11 mouse cellular contexts compared by ENCODE assay signal in genomic region chr3:127745911-127746640, GRCm38 (mm10). TPM values are rescaled to one million over a fixed set of nuclear protein-coding genes. Genes with fewer than 3 reads are reported as not detected.
A peak's percentile ranks its signal among the peaks of the same experiment; 100 is the strongest.
DNase-seq lines count a peak whose midpoint lies in the region; ATAC-seq and TF ChIP-seq lines count a peak whose summit lies in the region.
"Had no signal": no experiment of that assay in that cellular context is flagged by ENCODE, and none has a peak within 500 bp of the region (broad histone marks: within the 10 kb centered on the region; RNA-seq: fewer than 3 reads in every experiment).

No protein-coding gene starts in this region.

- no peak overlapping the region for H3K4me3 ChIP-seq in embryonic facial prominence, embryonic 11.5 days (ENCODE audit: low read depth, low read length)
- H3K4me3 ChIP-seq in hindbrain, embryonic 10.5 days: no peak overlapping the region
- no peak overlapping the region for H3K4me3 ChIP-seq in midbrain, embryonic 15.5 days
- H3K4me3 ChIP-seq in gastrocnemius, adult 2 months: no peak overlapping the region
- no peak overlapping the region for H3K4me3 ChIP-seq in liver, embryonic 11.5 days (ENCODE audit: low read depth, low read length)

- H3K9ac ChIP-seq in embryonic facial prominence, embryonic 11.5 days (replicated peaks; ENCODE audit: low read length): no peak overlapping the region
- no peak overlapping the region for H3K9ac ChIP-seq in midbrain, embryonic 15.5 days
- H3K9ac ChIP-seq in liver, embryonic 11.5 days (ENCODE audit: low read depth, low read length): no peak overlapping the region

- no peak for TF ChIP-seq POLR2A in brain, embryonic 14.5 days (IDR thresholded peaks at IDR 0.05; ENCODE audit: borderline replicate concordance, extremely low read depth, insufficient read depth, insufficient read length, poor library complexity, severe bottlenecking)

- no peaks in the 10 kb centered on the region; the same call in 1 of the 2 replicates for H3K4me1 ChIP-seq in embryonic facial prominence, embryonic 11.5 days (ENCODE audit: control insufficient read depth, insufficient read depth, low read length)
- H3K4me1 ChIP-seq in hindbrain, embryonic 10.5 days (replicated peaks): peaks cover 66% of the 10 kb centered on the region
- H3K4me1 ChIP-seq in midbrain, embryonic 15.5 days: peaks cover 34% of the 10 kb centered on the region
- no peaks in the 10 kb centered on the region for H3K4me1 ChIP-seq in liver, embryonic 11.5 days (replicated peaks; ENCODE audit: control insufficient read depth, insufficient read depth, low read length)

- H3K4me2 ChIP-seq in embryonic facial prominence, embryonic 11.5 days (ENCODE audit: low read depth, low read length): no peak overlapping the region
- no peak overlapping the region for H3K4me2 ChIP-seq in midbrain, embryonic 15.5 days
- H3K4me2 ChIP-seq in liver, embryonic 11.5 days: no peak overlapping the region

- peak; percentile 91 for DNase-seq in brain, embryonic 14.5 days (ENCODE audit: low read depth)
- DNase-seq in embryonic facial prominence, embryonic 11.5 days (ENCODE audit: low spot score): no peak
- peak; percentile 48 for DNase-seq in hindbrain, embryonic 10.5 days (ENCODE audit: low spot score)
- DNase-seq in gastrocnemius, adult 2 months: no peak
- no peak for DNase-seq in spleen, postnatal 14 days (ENCODE audit: low spot score in 2 of 2)
- DNase-seq in liver, embryonic 11.5 days (ENCODE audit: low spot score): no peak
- DNase-seq: cerebellum, postnatal 25 days; heart, adult 18-20 months; lung, postnatal 14 days; thymus, adult 18-20 months had no signal

- TF ChIP-seq CTCF in brain, embryonic 14.5 days (IDR thresholded peaks at IDR 0.05; ENCODE audit: borderline replicate concordance, extremely low read depth, insufficient read depth, insufficient read length): no peak
- no peak for TF ChIP-seq CTCF in gastrocnemius, adult 2 months (IDR thresholded peaks at IDR 0.05)

- H3K27me3 ChIP-seq in embryonic facial prominence, embryonic 11.5 days (ENCODE audit: control insufficient read depth, insufficient read depth, low read length): peaks cover 16% of the 10 kb centered on the region
- peaks cover 54% of the 10 kb centered on the region for H3K27me3 ChIP-seq in hindbrain, embryonic 10.5 days (ENCODE audit: insufficient read depth, poor library complexity, severe bottlenecking)
- H3K27me3 ChIP-seq in midbrain, embryonic 15.5 days (replicated peaks): peaks cover 3% of the 10 kb centered on the region
- H3K27me3 ChIP-seq in liver, embryonic 11.5 days (replicated peaks; ENCODE audit: control insufficient read depth, insufficient read depth, low read length): peaks cover 40% of the 10 kb centered on the region

- H3K9me3 ChIP-seq in embryonic facial prominence, embryonic 11.5 days (replicated peaks; ENCODE audit: control insufficient read depth, low read length): no peaks in the 10 kb centered on the region
- H3K9me3 ChIP-seq in hindbrain, embryonic 10.5 days: no peaks in the 10 kb centered on the region
- no peaks in the 10 kb centered on the region for H3K9me3 ChIP-seq in midbrain, embryonic 15.5 days
- H3K9me3 ChIP-seq in liver, embryonic 11.5 days (ENCODE audit: control insufficient read depth, low read length): no peaks in the 10 kb centered on the region

- H3K36me3 ChIP-seq in embryonic facial prominence, embryonic 11.5 days (replicated peaks; ENCODE audit: control insufficient read depth, insufficient read depth, low read depth, low read length): no peaks in the 10 kb centered on the region
- no peaks in the 10 kb centered on the region for H3K36me3 ChIP-seq in hindbrain, embryonic 10.5 days
- no peaks in the 10 kb centered on the region for H3K36me3 ChIP-seq in midbrain, embryonic 15.5 days (replicated peaks)
- no peaks in the 10 kb centered on the region for H3K36me3 ChIP-seq in liver, embryonic 11.5 days (ENCODE audit: control insufficient read depth, insufficient read depth, low read length)

- H3K27ac ChIP-seq in embryonic facial prominence, embryonic 11.5 days (replicated peaks; ENCODE audit: low read depth, low read length): no peak overlapping the region
- peak overlapping the region; percentile 77 for H3K27ac ChIP-seq in hindbrain, embryonic 10.5 days
- no peak overlapping the region for H3K27ac ChIP-seq in midbrain, embryonic 15.5 days
- H3K27ac ChIP-seq in gastrocnemius, adult 2 months: no peak overlapping the region
- H3K27ac ChIP-seq in liver, embryonic 11.5 days (ENCODE audit: low read depth, low read length): no peak overlapping the region

- 7% methylated on average over 16 of the region's 16 CpGs for WGBS in embryonic facial prominence, embryonic 11.5 days
- WGBS in hindbrain, embryonic 10.5 days: 15% methylated on average over 16 of the region's 16 CpGs
- WGBS in midbrain, embryonic 15.5 days: 9% methylated on average over 16 of the region's 16 CpGs
- WGBS in liver, embryonic 11.5 days: 24% methylated on average over 16 of the region's 16 CpGs

- peak; percentile 30; the same call in 1 of the 2 replicates for ATAC-seq in embryonic facial prominence, embryonic 11.5 days (replicated peaks; ENCODE audit: insufficient number of reproducible peaks, low FRiP score, low TSS enrichment, low read depth)
- ATAC-seq in midbrain, embryonic 15.5 days (replicated peaks): 0 out of 2 replicates have a peak, but pooled peaks have one; percentile 15
- ATAC-seq in liver, embryonic 11.5 days (replicated peaks; ENCODE audit: low FRiP score): no peak

- intact Hi-C loops in gastrocnemius, adult 2 months (cut with DNase I): no loop called here

RNA-seq across cellular contexts. Expression of gene Alpk1, which starts 34.3 kb away (rescaled TPM):
- 2.2 and 2.6 TPM in 2 replicates for polyA plus RNA-seq in brain, embryonic 14.5 days (2012; rRNA removed)
- polyA plus RNA-seq in embryonic facial prominence, embryonic 11.5 days (2014; fragmentation: Nextera tagmentation; extraction: Ambion mirVana): 0.60 and 1.1 TPM in 2 replicates
- 1.1 and 1.4 TPM in 2 replicates for polyA plus RNA-seq in hindbrain, embryonic 10.5 days (2016; fragmentation: Nextera tagmentation; extraction: Ambion mirVana)
- 0.37 and 0.45 TPM in 2 replicates for polyA plus RNA-seq in midbrain, embryonic 15.5 days (2015; fragmentation: Nextera tagmentation; extraction: Ambion mirVana)
- 1 to 10 TPM; 1.4 to 1.6 TPM for total RNA-seq in gastrocnemius, adult 2 months (2021)
- 0.92 and 1.1 TPM in 2 replicates for polyA plus RNA-seq in liver, embryonic 11.5 days (2014; fragmentation: Nextera tagmentation; extraction: Ambion mirVana)

RNA-seq across cellular contexts. Expression of gene Tifa, which starts 43.5 kb away (rescaled TPM):
- polyA plus RNA-seq in brain, embryonic 14.5 days (2012; rRNA removed): 2.5 and 3.0 TPM in 2 replicates
- polyA plus RNA-seq in embryonic facial prominence, embryonic 11.5 days (2014; fragmentation: Nextera tagmentation; extraction: Ambion mirVana): 2.8 and 3.0 TPM in 2 replicates
- 2.0 and 2.3 TPM in 2 replicates for polyA plus RNA-seq in hindbrain, embryonic 10.5 days (2016; fragmentation: Nextera tagmentation; extraction: Ambion mirVana)
- polyA plus RNA-seq in midbrain, embryonic 15.5 days (2015; fragmentation: Nextera tagmentation; extraction: Ambion mirVana): 3.3 and 3.7 TPM in 2 replicates
- 1 to 10 TPM in 1 of 2 experiments, under 1 TPM in 1; 0.64 to 1.3 TPM for total RNA-seq in gastrocnemius, adult 2 months (2021)
- 13.4 and 14.3 TPM in 2 replicates for polyA plus RNA-seq in liver, embryonic 11.5 days (2014; fragmentation: Nextera tagmentation; extraction: Ambion mirVana)

Comparison
In these comparisons a context has a peak if more than half of its experiments do, and no peak if none do; other contexts are left out.
1. DNase-seq: peak in brain, embryonic 14.5 days (single experiment) and hindbrain, embryonic 10.5 days (single experiment); none in embryonic facial prominence, embryonic 11.5 days (single experiment), gastrocnemius, adult 2 months (single experiment), spleen, postnatal 14 days (0 of 2) and liver, embryonic 11.5 days (single experiment).